Mouse (Mus musculus): ENCODE data around the gene Emc9. TPM values are rescaled to one million over a fixed set of nuclear protein-coding genes. Genes with fewer than 3 reads are reported as not detected.
A peak's percentile ranks its signal among the peaks of the same experiment; 100 is the strongest.

Gene Emc9
- polyA plus RNA-seq, 1 experiment from 2014 or later = 2.1 TPM

DNA sequence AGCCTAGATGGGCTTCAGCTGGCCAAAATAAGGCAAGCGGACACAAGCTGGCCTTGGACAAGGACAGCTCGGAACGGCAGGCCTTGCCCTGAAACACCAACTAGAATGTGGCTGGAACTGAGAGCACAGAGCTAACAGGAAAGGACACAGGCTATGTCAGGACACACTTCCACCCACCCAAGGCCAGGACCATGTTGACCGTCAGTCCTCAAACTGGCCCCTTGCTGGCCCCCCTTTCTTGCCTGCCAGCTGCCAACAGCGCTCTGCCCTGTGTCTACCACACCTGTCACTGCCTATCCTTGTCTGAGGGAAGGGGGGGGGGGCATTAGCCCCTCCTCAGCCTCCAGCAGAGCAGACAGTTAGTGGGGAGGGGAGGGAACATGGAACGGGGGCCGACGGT is 9.8 kb downstream of the Emc9 start, which contains the start of gene Fitm1:
Gene Fitm1, plus strand, starts transcription at position 316 of the 400 bp plus-strand sequence.
- H3K4me1 ChIP-seq (ENCODE audit: insufficient read depth) = 0 out of 2 replicates have a peak, but pooled peaks cover 6% of the 10 kb centered on the region
- no peak within 1 kb of the TSS; the same call in 1 of the 2 replicates for H3K9ac ChIP-seq
- ATAC-seq (ENCODE audit: insufficient read depth) = no peak
- no peak for DNase-seq
- peaks cover 5% of the 10 kb centered on the region; the same call in 1 of the 2 replicates for H3K36me3 ChIP-seq (ENCODE audit: insufficient read depth)
- H3K4me2 ChIP-seq = peak within 1 kb of the TSS; percentile 27; the same call in 1 of the 2 replicates
- H3K27me3 ChIP-seq (ENCODE audit: insufficient read depth, low read length) = no peaks in the 10 kb centered on the region
- H3K9me3 ChIP-seq (ENCODE audit: low read depth, low read length) = no peaks in the 10 kb centered on the region
- no peak for TF ChIP-seq CTCF (IDR thresholded peaks at IDR 0.05; ENCODE audit: low read depth)
- peak within 1 kb of the TSS; percentile 50; the same call in 1 of the 2 replicates for H3K27ac ChIP-seq (ENCODE audit: low read depth)
- WGBS = 61% methylated on average over 8 of the region's 8 CpGs
- no peak within 1 kb of the TSS for H3K4me3 ChIP-seq (ENCODE audit: low read depth, low read length)

DNA sequence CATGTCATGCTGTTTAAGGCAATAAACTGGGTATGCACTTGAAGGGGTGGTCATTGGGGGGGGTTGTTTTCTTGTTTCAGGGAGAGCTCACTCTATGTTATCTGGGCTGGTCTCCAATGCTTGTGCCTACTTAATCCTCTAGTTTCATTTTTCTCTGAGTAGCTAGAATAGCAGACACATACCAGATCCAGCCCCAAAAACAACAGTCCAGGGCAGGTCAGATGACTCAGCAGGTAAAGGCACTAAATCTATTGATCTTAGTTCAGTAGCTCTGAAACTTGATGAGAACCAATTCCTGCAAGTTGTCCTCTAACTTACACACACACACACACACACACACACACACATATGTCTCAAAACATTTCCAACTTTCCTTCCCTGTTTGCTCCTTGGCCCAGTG is 13.3 kb downstream of the Emc9 start:
- no peak overlapping the region for H3K27ac ChIP-seq (ENCODE audit: low read depth)
- DNase-seq = no peak
- no peak overlapping the region for H3K9ac ChIP-seq
- no peaks in the 10 kb centered on the region for H3K9me3 ChIP-seq (ENCODE audit: low read depth, low read length)
- H3K27me3 ChIP-seq (ENCODE audit: insufficient read depth, low read length) = no peaks in the 10 kb centered on the region
- H3K4me1 ChIP-seq (ENCODE audit: insufficient read depth) = 0 out of 2 replicates have a peak, but pooled peaks cover 6% of the 10 kb centered on the region
- no peak overlapping the region for H3K4me2 ChIP-seq
- peaks cover 22% of the 10 kb centered on the region for H3K36me3 ChIP-seq (ENCODE audit: insufficient read depth)
- no peak for ATAC-seq (ENCODE audit: insufficient read depth)
- H3K4me3 ChIP-seq (ENCODE audit: low read depth, low read length) = no peak overlapping the region
- TF ChIP-seq CTCF (IDR thresholded peaks at IDR 0.05; ENCODE audit: low read depth) = no peak

DNA sequence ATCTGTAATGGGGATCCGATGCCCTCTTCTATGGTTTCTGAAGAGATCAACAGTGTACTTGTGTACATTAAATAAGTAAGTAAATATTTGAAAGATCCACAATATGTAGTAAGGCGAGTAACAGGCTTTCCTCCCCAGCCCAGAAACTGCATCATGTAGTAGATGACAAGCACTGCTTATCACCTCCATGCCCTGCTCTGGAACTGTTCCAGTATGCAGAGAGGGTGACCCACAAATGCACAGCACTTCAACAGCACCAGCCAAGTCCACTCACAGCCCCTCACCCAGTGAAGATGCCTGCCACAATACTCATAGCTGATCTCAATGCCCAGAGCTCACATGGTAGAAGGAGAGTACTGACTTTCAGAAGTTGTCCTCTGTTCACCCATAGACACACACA is 14.5 kb downstream of the Emc9 start:
- ATAC-seq (ENCODE audit: insufficient read depth) (no peak), DNase-seq (no peak)
- Histone ChIP-seq H3K4me2 (no peak overlapping the region), H3K36me3 (ENCODE audit: insufficient read depth) (peaks cover 34% of the 10 kb centered on the region), H3K27ac (ENCODE audit: low read depth) (no peak overlapping the region), H3K9ac (no peak overlapping the region), H3K4me1 (ENCODE audit: insufficient read depth) (0 out of 2 replicates have a peak, but pooled peaks cover 3% of the 10 kb centered on the region), H3K9me3 (ENCODE audit: low read depth, low read length) (no peaks in the 10 kb centered on the region), H3K27me3 (ENCODE audit: insufficient read depth, low read length) (no peaks in the 10 kb centered on the region), H3K4me3 (ENCODE audit: low read depth, low read length) (no peak overlapping the region)
- no peak for TF ChIP-seq CTCF (IDR thresholded peaks at IDR 0.05; ENCODE audit: low read depth)
- 63% methylated on average over 2 of the region's 2 CpGs for WGBS

DNA sequence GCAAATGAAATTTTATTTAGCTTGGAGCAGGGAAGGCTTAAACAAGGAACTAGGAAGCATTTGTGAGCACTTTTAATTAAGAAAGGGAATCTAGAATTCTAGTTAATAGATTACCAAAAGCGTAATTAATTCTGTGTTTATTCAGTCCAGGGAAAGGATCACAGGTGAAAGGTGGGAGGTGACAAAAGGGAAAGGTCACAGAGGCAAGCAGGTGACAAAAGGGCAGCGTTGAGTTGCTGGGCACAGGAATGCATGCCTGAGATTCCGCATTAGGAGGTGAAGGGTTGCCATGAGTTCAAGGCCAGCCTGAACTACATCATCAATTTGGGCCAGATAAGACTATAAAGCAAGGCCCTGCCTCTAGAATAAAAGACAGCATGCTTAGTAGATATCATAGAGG is 17.6 kb downstream of the Emc9 start:
- no peaks in the 10 kb centered on the region for H3K4me1 ChIP-seq (ENCODE audit: insufficient read depth)
- H3K27me3 ChIP-seq (ENCODE audit: insufficient read depth, low read length) = no peaks in the 10 kb centered on the region
- no peak for DNase-seq
- no peak overlapping the region for H3K27ac ChIP-seq (ENCODE audit: low read depth)
- no peak for ATAC-seq (ENCODE audit: insufficient read depth)
- H3K36me3 ChIP-seq (ENCODE audit: insufficient read depth) = peaks cover 58% of the 10 kb centered on the region
- 82% methylated on average over 3 of the region's 3 CpGs for WGBS
- no peaks in the 10 kb centered on the region for H3K9me3 ChIP-seq (ENCODE audit: low read depth, low read length)
- H3K4me2 ChIP-seq = no peak overlapping the region
- H3K4me3 ChIP-seq (ENCODE audit: low read depth, low read length) = no peak overlapping the region
- H3K9ac ChIP-seq = no peak overlapping the region
- TF ChIP-seq CTCF (IDR thresholded peaks at IDR 0.05; ENCODE audit: low read depth) = no peak

DNA sequence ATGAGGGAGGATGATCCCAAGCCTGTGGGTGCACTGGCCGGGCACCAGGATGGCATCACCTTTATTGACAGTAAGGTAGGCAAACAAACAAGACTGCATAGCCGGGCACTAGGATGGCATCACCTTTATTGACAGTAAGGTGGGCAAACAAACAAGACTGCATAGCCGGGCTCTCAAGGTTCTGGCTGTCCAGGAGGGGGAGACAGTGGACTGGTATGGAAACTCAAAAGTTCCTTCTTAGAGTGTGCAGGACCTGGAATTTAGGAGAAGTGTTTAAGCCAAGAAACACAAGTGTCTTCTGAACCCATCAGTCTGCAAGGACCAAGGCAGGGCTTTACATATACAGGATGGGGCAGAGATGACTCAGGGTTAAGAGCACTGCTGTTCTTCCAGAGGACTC is 19.4 kb downstream of the Emc9 start:
- DNase-seq = no peak
- 77% methylated on average over 3 of the region's 3 CpGs for WGBS

DNA sequence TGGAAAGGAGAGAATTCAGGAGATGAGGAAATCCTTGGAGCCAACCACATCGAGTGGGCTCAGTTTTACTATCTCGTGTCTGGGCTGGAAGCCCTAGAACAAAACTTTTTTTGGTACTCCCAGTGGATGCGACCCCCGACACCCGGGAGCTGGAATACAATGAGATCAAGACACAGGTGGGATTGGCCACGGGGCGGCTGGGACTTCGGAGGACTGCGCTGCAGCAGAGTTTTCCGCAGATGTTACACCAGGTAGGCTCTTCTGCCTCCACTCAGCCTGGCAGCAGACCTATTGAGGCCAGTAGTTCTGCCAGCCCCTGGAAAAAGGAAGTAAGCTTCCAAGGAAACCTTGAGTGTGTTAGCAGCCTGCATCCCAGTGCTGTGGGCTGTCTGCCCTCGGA is 21.9 kb downstream of the Emc9 start:
- ATAC-seq (ENCODE audit: insufficient read depth) (no peak), DNase-seq (no peak)
- no peak for TF ChIP-seq CTCF (IDR thresholded peaks at IDR 0.05; ENCODE audit: low read depth)
- H3K36me3 ChIP-seq (ENCODE audit: insufficient read depth) = peaks cover 47% of the 10 kb centered on the region
- H3K4me1 ChIP-seq (ENCODE audit: insufficient read depth) = 0 out of 2 replicates have a peak, but pooled peaks cover 5% of the 10 kb centered on the region
- H3K9me3 ChIP-seq (ENCODE audit: low read depth, low read length) = no peaks in the 10 kb centered on the region
- no peak overlapping the region for H3K9ac ChIP-seq
- H3K27me3 ChIP-seq (ENCODE audit: insufficient read depth, low read length) = no peaks in the 10 kb centered on the region
- no peak overlapping the region for H3K4me2 ChIP-seq
- no peak overlapping the region for H3K4me3 ChIP-seq (ENCODE audit: low read depth, low read length)
- H3K27ac ChIP-seq (ENCODE audit: low read depth) = no peak overlapping the region
- WGBS = 87% methylated on average over 11 of the region's 11 CpGs

More for the DNA sequence above, 19.4 kb downstream of the Emc9 start:
- TF ChIP-seq CTCF (IDR thresholded peaks at IDR 0.05; ENCODE audit: low read depth) = peak; percentile 28
- H3K4me1 ChIP-seq (ENCODE audit: insufficient read depth) = 0 out of 2 replicates have a peak, but pooled peaks cover 5% of the 10 kb centered on the region
- H3K27me3 ChIP-seq (ENCODE audit: insufficient read depth, low read length) = no peaks in the 10 kb centered on the region
- H3K36me3 ChIP-seq (ENCODE audit: insufficient read depth) = peaks cover 58% of the 10 kb centered on the region
- no peak overlapping the region for H3K9ac ChIP-seq
- no peak for ATAC-seq (ENCODE audit: insufficient read depth)
- H3K9me3 ChIP-seq (ENCODE audit: low read depth, low read length) = no peaks in the 10 kb centered on the region
- no peak overlapping the region for H3K4me2 ChIP-seq
- no peak overlapping the region for H3K4me3 ChIP-seq (ENCODE audit: low read depth, low read length)
- no peak overlapping the region for H3K27ac ChIP-seq (ENCODE audit: low read depth)

DNA sequence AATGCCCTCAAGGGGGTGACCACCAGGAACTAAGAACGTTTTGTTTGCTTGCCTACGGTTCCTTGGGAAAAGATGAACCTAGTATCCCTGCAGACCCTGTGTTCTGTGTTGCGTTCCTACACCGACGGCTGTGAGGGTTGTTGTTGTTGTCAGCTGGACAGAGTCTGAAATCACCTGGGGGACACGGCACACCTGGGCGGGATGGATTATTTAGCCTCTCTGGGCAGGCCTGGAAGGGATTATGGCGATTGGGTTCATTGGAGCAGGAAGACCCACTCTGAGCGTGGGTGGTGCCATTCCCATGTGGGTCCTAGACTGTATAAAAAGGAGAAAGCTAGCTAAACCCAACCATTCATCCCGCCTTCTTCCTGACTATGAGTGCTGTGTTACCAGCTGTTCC is 23.2 kb downstream of the Emc9 start:
- no peak overlapping the region for H3K9ac ChIP-seq
- H3K4me2 ChIP-seq = peak overlapping the region; percentile 81
- no peak for ATAC-seq (ENCODE audit: insufficient read depth)

More for the DNA sequence above, 23.2 kb downstream of the Emc9 start:
- Histone ChIP-seq H3K27ac (ENCODE audit: low read depth) (no peak overlapping the region), H3K4me3 (ENCODE audit: low read depth, low read length) (peak overlapping the region; percentile 73; the same call in 1 of the 2 replicates), H3K27me3 (ENCODE audit: insufficient read depth, low read length) (no peaks in the 10 kb centered on the region), H3K4me1 (ENCODE audit: insufficient read depth) (0 out of 2 replicates have a peak, but pooled peaks cover 5% of the 10 kb centered on the region), H3K36me3 (ENCODE audit: insufficient read depth) (peaks cover 37% of the 10 kb centered on the region), H3K9me3 (ENCODE audit: low read depth, low read length) (no peaks in the 10 kb centered on the region)
- 71% methylated on average over 10 of the region's 10 CpGs for WGBS
- no peak for DNase-seq
- TF ChIP-seq CTCF (IDR thresholded peaks at IDR 0.05; ENCODE audit: low read depth) = no peak

Measured in lung, embryonic 14.5 days (tissue).